Mouse (Mus musculus): ENCODE measurements around the gene Mcfd2.

GRCm38 (mm10) chr17:87288131-87288530 is 22.4 kb upstream of the Mcfd2 start:
- TF ChIP-seq EP300 (IDR thresholded peaks at IDR 0.05; ENCODE audit: low read length) = no peak
- no peak for TF ChIP-seq ZKSCAN1 (IDR thresholded peaks at IDR 0.05; ENCODE audit: borderline replicate concordance, low read depth, low read length)
- TF ChIP-seq POLR2AphosphoS2 (IDR thresholded peaks at IDR 0.05; ENCODE audit: low read depth, low read length) = no peak
- no peak for TF ChIP-seq CTCF (conservative IDR thresholded peaks at IDR 0.05 in 1 of 2, IDR thresholded peaks at IDR 0.05 in 1 of 2; ENCODE audit: low read depth in 2 of 2, low read length in 2 of 2)
